Mouse (Mus musculus) MEL (cell line): Measurements from ENCODE around the gene Scd3.

ENCODE experiments used
- CTCF ChIP-seq, 3 experiments: IDR thresholded peaks in 2 of 3; conservative IDR thresholded peaks in 1 of 3; 2 replicates each; pipeline ENCODE4 v1.5.1; 2011 to 2012; ENCODE audit warnings: low read length in 3 of 3, low read depth in 2 of 3, mild to moderate bottlenecking in 2 of 3, improper control_type of control experiment in 1 of 3, inconsistent platforms in 1 of 3, mixed read lengths in 1 of 3, moderate library complexity in 1 of 3; ENCODE audit not compliant: control insufficient read depth in 1 of 3, insufficient read depth in 1 of 3, poor library complexity in 1 of 3, severe bottlenecking in 1 of 3
- EP300 ChIP-seq, 2 experiments: IDR thresholded peaks; 2 replicates each; pipeline ENCODE4 v1.6.1; 2011; ENCODE audit warnings: improper control_type of control experiment in 2 of 2, low read length in 2 of 2, low read depth in 1 of 2, mild to moderate bottlenecking in 1 of 2
- GATA1 ChIP-seq: IDR thresholded peaks from 2 replicates; pipeline ENCODE4 v1.6.1; 2011; ENCODE audit warnings: low read depth, low read length, improper control_type of control experiment
- KAT2A ChIP-seq: conservative IDR thresholded peaks from 2 replicates; pipeline ENCODE4 v1.6.1; 2012; ENCODE audit warnings: low read depth, low read length, improper control_type of control experiment, inconsistent platforms
- MAX ChIP-seq: IDR thresholded peaks from 2 replicates; pipeline ENCODE4 v1.6.1; 2011; ENCODE audit warnings: low read length, improper control_type of control experiment
- POLR2A ChIP-seq, 2 experiments: IDR thresholded peaks; 2 replicates each; pipeline ENCODE4 v1.6.1; 2011 to 2012; ENCODE audit warnings: low read length in 2 of 2, mild to moderate bottlenecking in 2 of 2, control low read depth in 1 of 2, improper control_type of control experiment in 1 of 2, low read depth in 1 of 2, moderate library complexity in 1 of 2; ENCODE audit not compliant: control insufficient read depth in 1 of 2, insufficient read depth in 1 of 2, poor library complexity in 1 of 2
- RCOR1 ChIP-seq: IDR thresholded peaks from 2 replicates; pipeline ENCODE4 v1.6.1; 2012; ENCODE audit warnings: low read depth, mild to moderate bottlenecking, inconsistent platforms, low read length, improper control_type of control experiment
- SMC3 ChIP-seq: IDR thresholded peaks from 2 replicates; pipeline ENCODE4 v1.6.1; 2011; ENCODE audit warnings: low read depth, low read length, improper control_type of control experiment
- TAL1 ChIP-seq: IDR thresholded peaks from 2 replicates; pipeline ENCODE4 v1.6.1; 2012; ENCODE audit warnings: mild to moderate bottlenecking, inconsistent platforms, low read length, moderate library complexity, mixed read lengths
- TCF12 ChIP-seq: IDR thresholded peaks from 2 replicates; pipeline ENCODE4 v1.6.1; 2014; ENCODE audit warnings: low read depth, mild to moderate bottlenecking, inconsistent platforms, low read length, improper control_type of control experiment, moderate library complexity
- ZNF384 ChIP-seq: IDR thresholded peaks from 2 replicates; pipeline ENCODE4 v1.6.1; 2012; ENCODE audit warnings: low read depth, mild to moderate bottlenecking, inconsistent platforms, low read length, improper control_type of control experiment

DNA sequence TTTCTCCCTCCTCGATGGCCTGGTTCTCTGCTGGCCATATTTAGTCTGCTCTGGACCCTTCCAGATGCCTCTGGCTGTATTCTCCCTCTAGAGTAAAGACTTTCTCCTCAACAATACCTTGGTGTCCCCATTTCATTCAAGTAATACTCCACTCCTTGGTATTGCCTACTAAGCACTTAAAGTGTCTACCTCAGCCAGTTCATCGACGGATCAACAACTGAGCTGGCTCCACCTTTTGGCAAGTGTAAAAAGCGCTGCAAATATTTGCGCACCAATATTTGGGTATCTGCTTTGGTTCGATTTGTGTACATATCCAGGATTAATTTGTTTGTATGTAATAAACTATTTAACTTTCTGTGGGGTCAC lies 63.4 kb downstream of the Scd3 start:
- TF ChIP-seq POLR2A (IDR thresholded peaks at IDR 0.05; ENCODE audit: control insufficient read depth in 1 of 2, insufficient read depth in 1 of 2, low read depth in 1 of 2, low read length in 2 of 2, poor library complexity in 1 of 2) = no peak
- no peak; the same call in 1 of the 2 replicates for TF ChIP-seq ZNF384
- no peak for TF ChIP-seq MAX
- peak; percentile 14 to 47 (median 35); a peak in 3 of 6 replicates for TF ChIP-seq CTCF (IDR thresholded peaks at IDR 0.05 in 2 of 3, conservative IDR thresholded peaks at IDR 0.05 in 1 of 3; ENCODE audit: control insufficient read depth in 1 of 3, insufficient read depth in 1 of 3, low read depth in 2 of 3, low read length in 3 of 3, poor library complexity in 1 of 3, severe bottlenecking in 1 of 3)
- TF ChIP-seq GATA1 = no peak
- TF ChIP-seq TAL1 = no peak
- TF ChIP-seq KAT2A = no peak
- TF ChIP-seq RCOR1 = peak; percentile 30; the same call in 1 of the 2 replicates
- TF ChIP-seq TCF12 = no peak
- no peak for TF ChIP-seq EP300 (IDR thresholded peaks at IDR 0.05; ENCODE audit: low read depth in 1 of 2, low read length in 2 of 2)
- TF ChIP-seq SMC3 = peak; percentile 23; the same call in 1 of the 2 replicates
